25 mouse cellular contexts compared by ENCODE assay signal in genomic region chr7:107683162-107683561, GRCm38 (mm10). TPM values are rescaled to one million over a fixed set of nuclear protein-coding genes. Genes with fewer than 3 reads are reported as not detected.
"Had no signal": no experiment of that assay in that cellular context is flagged by ENCODE, and none has a peak within 500 bp of the region (broad histone marks: within the 10 kb centered on the region; RNA-seq: fewer than 3 reads in every experiment).

No protein-coding gene starts in this region.

- DNase-seq: kidney, adult 2 months; kidney, postnatal 14 days; left cerebral cortex, postnatal 4 days; liver, postnatal 0 days; thymus, postnatal 25 days had no signal

- H3K4me2 ChIP-seq: kidney, embryonic 15.5 days; limb, embryonic 12.5 days; limb, embryonic 15.5 days; liver, embryonic 11.5 days; midbrain, embryonic 12.5 days; midbrain, embryonic 15.5 days; neural tube, embryonic 13.5 days had no signal

- H3K36me3 ChIP-seq: kidney, embryonic 15.5 days; limb, embryonic 15.5 days; midbrain, embryonic 12.5 days; midbrain, embryonic 15.5 days; neural tube, embryonic 13.5 days had no signal

- H3K27ac ChIP-seq: kidney, embryonic 15.5 days; limb, embryonic 12.5 days; limb, embryonic 15.5 days; liver, embryonic 14.5 days; midbrain, embryonic 12.5 days; midbrain, embryonic 15.5 days; neural tube, embryonic 13.5 days had no signal

- H3K9ac ChIP-seq: kidney, embryonic 15.5 days; limb, embryonic 12.5 days; limb, embryonic 15.5 days; liver, embryonic 14.5 days; liver, postnatal 0 days; midbrain, embryonic 12.5 days; midbrain, embryonic 15.5 days; neural tube, embryonic 13.5 days had no signal

- H3K27me3 ChIP-seq: kidney, embryonic 15.5 days; limb, embryonic 12.5 days; limb, embryonic 15.5 days; midbrain, embryonic 12.5 days; midbrain, embryonic 15.5 days had no signal

- H3K4me3 ChIP-seq: kidney, embryonic 15.5 days; limb, embryonic 12.5 days; limb, embryonic 15.5 days; midbrain, embryonic 12.5 days; midbrain, embryonic 15.5 days; myocyte; neural tube, embryonic 13.5 days had no signal

- H3K9me3 ChIP-seq: kidney, embryonic 15.5 days; limb, embryonic 12.5 days; limb, embryonic 15.5 days; midbrain, embryonic 12.5 days; midbrain, embryonic 15.5 days; neural tube, embryonic 13.5 days had no signal

- ATAC-seq: intestine, postnatal 0 days; liver, postnatal 0 days; midbrain, embryonic 15.5 days had no signal

- H3K4me1 ChIP-seq: limb, embryonic 15.5 days; midbrain, embryonic 12.5 days; midbrain, embryonic 15.5 days; neural tube, embryonic 13.5 days had no signal

RNA-seq across cellular contexts. Expression of gene 5330417H12Rik, which starts 58.2 kb away (rescaled TPM):
- total RNA-seq: layer of hippocampus, adult 18-20 months; layer of hippocampus, postnatal 14 days; left cerebral cortex, adult 8-10 months; left cerebral cortex, postnatal 14 days; left cerebral cortex, postnatal 4 days; megakaryocyte, adult 5-6 weeks; neutrophil, adult 5-6 weeks had no signal
- polyA plus RNA-seq: intestine, embryonic 14.5 days; intestine, postnatal 0 days; kidney, adult 2 months; kidney, embryonic 15.5 days; limb, embryonic 12.5 days; limb, embryonic 15.5 days; liver, embryonic 14.5 days; liver, postnatal 0 days; midbrain, embryonic 12.5 days; midbrain, embryonic 15.5 days; myocyte; neural tube, embryonic 13.5 days; small intestine, adult 2 months; spleen, adult 2 months; thymus, postnatal 0 days had no signal
